Mouse (Mus musculus) testis, adult 2 months (tissue): ENCODE data around the gene Mgat5. TPM values are rescaled to one million over a fixed set of nuclear protein-coding genes. Genes with fewer than 3 reads are reported as not detected.
A peak's percentile ranks its signal among the peaks of the same experiment; 100 is the strongest.

Experiments
- H3K27ac ChIP-seq: fragments of 200-500 bp; 2 replicates; pipeline ENCODE4 v1.5.1; 2012; ENCODE audit warnings: low read depth, low read length; ENCODE audit not compliant: control insufficient read depth, insufficient read depth
- H3K27me3 ChIP-seq: fragments of 200-500 bp; 2 replicates; pipeline ENCODE4 v1.6.1; 2012; ENCODE audit warnings: mild to moderate bottlenecking, low read length, moderate library complexity; ENCODE audit not compliant: control insufficient read depth, insufficient read depth
- H3K36me3 ChIP-seq: fragments of 200-500 bp; 2 replicates; pipeline ENCODE4 v1.6.1; 2012; ENCODE audit warnings: mild to moderate bottlenecking, low read length; ENCODE audit not compliant: control insufficient read depth, insufficient read depth
- H3K4me1 ChIP-seq: fragments of 200-500 bp; 2 replicates; pipeline ENCODE4 v1.6.1; 2012; ENCODE audit warnings: low read length; ENCODE audit not compliant: control insufficient read depth, insufficient read depth
- H3K4me3 ChIP-seq: fragments of 200-500 bp; 2 replicates; pipeline ENCODE4 v1.5.1; 2012; ENCODE audit warnings: low read depth, mild to moderate bottlenecking, low read length, moderate library complexity, mixed read lengths; ENCODE audit not compliant: control insufficient read depth
- CTCF ChIP-seq: fragments of 200-500 bp; IDR thresholded peaks from 2 replicates; pipeline ENCODE4 v1.5.1; 2012; ENCODE audit warnings: low read depth, mild to moderate bottlenecking, inconsistent platforms, low read length, moderate library complexity; ENCODE audit not compliant: control insufficient read depth, insufficient read depth, insufficient replicate concordance
- POLR2A ChIP-seq: fragments of 200-500 bp; IDR thresholded peaks from 2 replicates; pipeline ENCODE4 v1.6.1; 2012; ENCODE audit warnings: low read depth, mild to moderate bottlenecking, inconsistent platforms, low read length, moderate library complexity; ENCODE audit not compliant: control insufficient read depth
- polyA plus RNA-seq: library from polyadenylated mRNA; depleted of rRNA; stranded (reverse); fragments of >200 nt; gene quantifications from 2 replicates; pipeline ENCODE4 v1.2.3, GENCODE M21; 2012

Mgat5 gene
- polyA plus RNA-seq, 1 experiment: 16.2 TPM

GRCm38 (mm10) chr1:127299774-127300173, 95.0 kb downstream of the Mgat5 start:
- peak overlapping the region; percentile 94 for H3K27ac ChIP-seq

GRCm38 (mm10) chr1:127301038-127301437, 96.2 kb downstream of the Mgat5 start:
- no peak for TF ChIP-seq CTCF
- no peak for TF ChIP-seq POLR2A
- H3K36me3 ChIP-seq: no peaks in the 10 kb centered on the region; the same call in 1 of the 2 replicates
- 0 out of 2 replicates have a peak overlapping the region, but pooled peaks have one; percentile 47 for H3K27ac ChIP-seq

More at GRCm38 (mm10) chr1:127299774-127300173, 95.0 kb downstream of the Mgat5 start:
- H3K36me3 ChIP-seq: no peaks in the 10 kb centered on the region; the same call in 1 of the 2 replicates
- H3K27me3 ChIP-seq: no peaks in the 10 kb centered on the region
- peak overlapping the region; percentile 87 for H3K4me3 ChIP-seq
- TF ChIP-seq POLR2A (no peak), CTCF (no peak)
- peaks cover 3% of the 10 kb centered on the region for H3K4me1 ChIP-seq

GRCm38 (mm10) chr1:127302620-127303019, 97.8 kb downstream of the Mgat5 start:
- H3K27me3 ChIP-seq: no peaks in the 10 kb centered on the region

More at GRCm38 (mm10) chr1:127301038-127301437, 96.2 kb downstream of the Mgat5 start:
- peaks cover 3% of the 10 kb centered on the region for H3K4me1 ChIP-seq
- H3K27me3 ChIP-seq: no peaks in the 10 kb centered on the region
- H3K4me3 ChIP-seq: peak overlapping the region; percentile 61; the same call in 1 of the 2 replicates

GRCm38 (mm10) chr1:127303791-127304190, 99.0 kb downstream of the Mgat5 start:
- H3K27ac ChIP-seq: no peak overlapping the region
- peaks cover 2% of the 10 kb centered on the region for H3K36me3 ChIP-seq
- TF ChIP-seq POLR2A (no peak), CTCF (no peak)
- no peak overlapping the region for H3K4me3 ChIP-seq
- H3K27me3 ChIP-seq: no peaks in the 10 kb centered on the region
- H3K4me1 ChIP-seq: peaks cover 3% of the 10 kb centered on the region

More at GRCm38 (mm10) chr1:127302620-127303019, 97.8 kb downstream of the Mgat5 start:
- H3K4me1 ChIP-seq: peaks cover 3% of the 10 kb centered on the region
- H3K36me3 ChIP-seq: no peaks in the 10 kb centered on the region; the same call in none of the 2 replicates
- no peak overlapping the region for H3K27ac ChIP-seq
- TF ChIP-seq POLR2A (no peak), CTCF (no peak)
- H3K4me3 ChIP-seq: no peak overlapping the region

GRCm38 (mm10) chr1:127304281-127304680, 99.5 kb downstream of the Mgat5 start:
- H3K27me3 ChIP-seq: no peaks in the 10 kb centered on the region
- TF ChIP-seq POLR2A: no peak
- TF ChIP-seq CTCF: no peak

GRCm38 (mm10) chr1:127305582-127305981, 100.8 kb downstream of the Mgat5 start:
- Histone ChIP-seq H3K27ac (no peak overlapping the region), H3K4me3 (no peak overlapping the region)

More at GRCm38 (mm10) chr1:127304281-127304680, 99.5 kb downstream of the Mgat5 start:
- Histone ChIP-seq H3K36me3 (peaks cover 2% of the 10 kb centered on the region), H3K27ac (no peak overlapping the region), H3K4me3 (no peak overlapping the region), H3K4me1 (peaks cover 3% of the 10 kb centered on the region)

GRCm38 (mm10) chr1:127306024-127306771, 101.4 kb downstream of the Mgat5 start:
- Histone ChIP-seq H3K4me1 (no peaks in the 10 kb centered on the region; the same call in 1 of the 2 replicates), H3K27me3 (no peaks in the 10 kb centered on the region), H3K36me3 (peaks cover 2% of the 10 kb centered on the region), H3K27ac (no peak overlapping the region), H3K4me3 (no peak overlapping the region)
- TF ChIP-seq CTCF (no peak), POLR2A (no peak)

More at GRCm38 (mm10) chr1:127305582-127305981, 100.8 kb downstream of the Mgat5 start:
- Histone ChIP-seq H3K4me1 (peaks cover under 1% of the 10 kb centered on the region; the same call in 1 of the 2 replicates), H3K36me3 (peaks cover 2% of the 10 kb centered on the region), H3K27me3 (no peaks in the 10 kb centered on the region)
- TF ChIP-seq POLR2A (no peak), CTCF (no peak)
